Mouse (Mus musculus) cortical plate, adult 2 months (tissue): ENCODE measurements around the gene Shc2. TPM values are rescaled to one million over a fixed set of nuclear protein-coding genes. Genes with fewer than 3 reads are reported as not detected.

Experiments used
- H3K27ac ChIP-seq: fragments of 200-500 bp; 2 replicates; pipeline ENCODE4 v1.5.1; 2012; ENCODE audit warnings: low read length, control low read depth, inconsistent platforms; ENCODE audit not compliant: insufficient read depth
- H3K4me1 ChIP-seq: fragments of 200-500 bp; 2 replicates; pipeline ENCODE4 v1.6.1; 2011; ENCODE audit warnings: low read length; ENCODE audit not compliant: control insufficient read depth, insufficient read depth
- H3K4me3 ChIP-seq: fragments of 200-500 bp; 2 replicates; pipeline ENCODE4 v1.5.1; 2011; ENCODE audit warnings: mild to moderate bottlenecking, low read length, control low read depth; ENCODE audit not compliant: insufficient read depth
- CTCF ChIP-seq: fragments of 200-500 bp; IDR thresholded peaks from 2 replicates; pipeline ENCODE4 v1.5.1; 2011; ENCODE audit warnings: mild to moderate bottlenecking, control low read depth, low read length; ENCODE audit not compliant: insufficient read depth; ENCODE audit errors: extremely low read depth
- POLR2A ChIP-seq: fragments of 200-500 bp; IDR thresholded peaks from 2 replicates; pipeline ENCODE4 v1.6.1; 2011; ENCODE audit warnings: mild to moderate bottlenecking, low read length, control low read depth; ENCODE audit not compliant: insufficient read depth; ENCODE audit errors: extremely low read depth
- polyA plus RNA-seq: library from polyadenylated mRNA; depleted of rRNA; stranded (reverse); fragments of >200 nt; gene quantifications from 2 replicates; pipeline ENCODE4 v1.2.3, GENCODE M21; 2012

The Shc2 gene
- polyA plus RNA-seq, 1 experiment = 56.2 TPM

GRCm38 (mm10) chr10:79586243-79586642, 51.5 kb downstream of the Shc2 start:
- Histone ChIP-seq H3K4me3 (no peak overlapping the region), H3K4me1 (no peaks in the 10 kb centered on the region), H3K27ac (no peak overlapping the region)
- no peak for TF ChIP-seq CTCF
- TF ChIP-seq POLR2A = no peak

- Histone ChIP-seq H3K4me3 (no peak overlapping the region), H3K4me1 (no peaks in the 10 kb centered on the region)
- TF ChIP-seq CTCF (no peak), POLR2A (no peak)
Observed at GRCm38 (mm10) chr10:79585723-79586122, 52.0 kb downstream of the Shc2 start.

GRCm38 (mm10) chr10:79585136-79585535, 52.6 kb downstream of the Shc2 start:
- H3K27ac ChIP-seq = no peak overlapping the region

More at GRCm38 (mm10) chr10:79585723-79586122, 52.0 kb downstream of the Shc2 start:
- H3K27ac ChIP-seq = no peak overlapping the region

GRCm38 (mm10) chr10:79584426-79584825, 53.3 kb downstream of the Shc2 start:
- H3K27ac ChIP-seq = no peak overlapping the region
- TF ChIP-seq CTCF = no peak
- no peak for TF ChIP-seq POLR2A
- H3K4me3 ChIP-seq = no peak overlapping the region
- H3K4me1 ChIP-seq = no peaks in the 10 kb centered on the region

More at GRCm38 (mm10) chr10:79585136-79585535, 52.6 kb downstream of the Shc2 start:
- Histone ChIP-seq H3K4me3 (no peak overlapping the region), H3K4me1 (no peaks in the 10 kb centered on the region)
- TF ChIP-seq POLR2A = no peak
- TF ChIP-seq CTCF = no peak

GRCm38 (mm10) chr10:79584021-79584420, 53.7 kb downstream of the Shc2 start:
- no peak for TF ChIP-seq CTCF
- TF ChIP-seq POLR2A = no peak
- H3K27ac ChIP-seq = no peak overlapping the region
- H3K4me1 ChIP-seq = no peaks in the 10 kb centered on the region
- no peak overlapping the region for H3K4me3 ChIP-seq

DNA sequence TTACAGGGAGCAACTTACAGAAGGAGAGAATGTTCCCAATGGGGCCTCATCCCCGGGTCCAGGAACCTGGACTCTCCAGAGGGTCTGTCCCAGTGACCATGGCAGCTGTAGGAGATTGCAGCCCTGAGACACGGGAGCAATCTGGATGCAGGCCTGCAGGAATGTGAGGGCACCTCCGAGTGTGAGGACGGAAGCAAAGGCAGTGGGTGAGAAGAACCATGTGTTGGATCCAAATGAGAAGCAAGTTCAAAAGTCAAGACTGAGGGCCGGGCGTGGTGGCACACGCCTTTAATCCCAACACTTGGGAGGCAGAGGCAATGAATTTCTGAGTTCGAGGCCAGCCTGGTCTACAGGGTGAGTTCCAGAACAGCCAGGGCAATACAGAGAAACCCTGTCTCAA, 56.2 kb downstream of the Shc2 start:
- no peak for TF ChIP-seq CTCF
- TF ChIP-seq POLR2A = no peak
- Histone ChIP-seq H3K4me1 (no peaks in the 10 kb centered on the region), H3K4me3 (no peak overlapping the region), H3K27ac (no peak overlapping the region)

DNA sequence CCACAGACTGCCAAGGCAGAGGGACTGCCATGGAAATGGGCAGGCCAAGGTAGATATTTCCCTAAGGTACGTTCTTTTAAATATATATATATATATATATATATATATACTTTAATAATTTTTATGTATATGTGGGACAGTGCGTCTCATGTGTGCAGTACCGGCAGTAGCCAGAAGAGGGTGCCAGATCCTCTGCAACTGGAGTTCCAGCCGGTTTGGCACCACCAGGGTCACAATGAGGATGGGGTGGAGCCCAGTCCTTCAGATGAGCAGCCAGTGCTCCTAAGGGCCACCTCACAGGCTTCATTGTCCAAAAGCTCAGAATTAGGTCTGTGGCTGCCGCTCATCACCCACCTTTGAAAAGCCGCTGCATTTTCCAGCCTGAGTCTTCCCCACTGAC, 56.9 kb downstream of the Shc2 start:
- H3K4me1 ChIP-seq = no peaks in the 10 kb centered on the region
- no peak overlapping the region for H3K27ac ChIP-seq
- no peak overlapping the region for H3K4me3 ChIP-seq
- TF ChIP-seq POLR2A = no peak
- TF ChIP-seq CTCF = peak; percentile 31

- no peaks in the 10 kb centered on the region for H3K4me1 ChIP-seq
- no peak for TF ChIP-seq POLR2A
- TF ChIP-seq CTCF = no peak
- H3K27ac ChIP-seq = no peak overlapping the region
- H3K4me3 ChIP-seq = no peak overlapping the region
Observed at GRCm38 (mm10) chr10:79580356-79580755, 57.4 kb downstream of the Shc2 start.

GRCm38 (mm10) chr10:79579781-79580180, 57.9 kb downstream of the Shc2 start:
- no peak overlapping the region for H3K27ac ChIP-seq
- no peaks in the 10 kb centered on the region for H3K4me1 ChIP-seq
- TF ChIP-seq POLR2A (no peak), CTCF (no peak)
- no peak overlapping the region for H3K4me3 ChIP-seq

GRCm38 (mm10) chr10:79578891-79579290, 58.8 kb downstream of the Shc2 start:
- Histone ChIP-seq H3K4me1 (no peaks in the 10 kb centered on the region), H3K27ac (no peak overlapping the region), H3K4me3 (no peak overlapping the region)
- TF ChIP-seq POLR2A = no peak
- TF ChIP-seq CTCF = no peak

DNA sequence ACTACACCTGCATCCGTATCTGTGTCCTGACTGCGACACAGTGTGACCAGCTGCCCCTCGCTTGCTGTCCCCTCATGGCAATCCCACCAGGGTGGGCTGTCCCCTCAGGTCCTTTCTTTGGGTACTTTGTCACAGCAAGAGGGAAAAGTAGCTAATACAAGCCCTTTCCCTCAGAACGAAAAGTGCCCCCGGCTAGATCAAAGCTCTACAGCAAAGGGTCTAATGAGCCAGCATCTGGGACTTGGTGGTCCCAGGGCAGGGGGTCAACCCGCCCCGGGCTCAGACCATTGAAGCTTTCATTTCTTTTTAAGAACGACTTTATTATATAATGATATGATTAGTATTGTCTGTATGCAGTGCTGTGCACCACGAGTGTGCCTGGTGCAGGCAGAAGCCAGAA, 59.4 kb downstream of the Shc2 start:
- Histone ChIP-seq H3K27ac (no peak overlapping the region), H3K4me3 (no peak overlapping the region), H3K4me1 (no peaks in the 10 kb centered on the region)
- TF ChIP-seq CTCF = no peak
- no peak for TF ChIP-seq POLR2A
